Mouse (Mus musculus) cerebellum, postnatal 25 days (tissue): Measurements from ENCODE around the gene Parp16.
A peak's percentile ranks its signal among the peaks of the same experiment; 100 is the strongest.
"Not testable (repeated sequence)": the region's sequence is repeated elsewhere in the genome, so short reads cannot be mapped to it uniquely, and the experiment has no call there.

Source experiments
- DNase-seq, 2 experiments: peaks; one replicate each; pipeline ENCODE4 v3.0.0; 2021; ENCODE audit warnings: mixed read lengths in 2 of 2

Parp16 gene

DNA sequence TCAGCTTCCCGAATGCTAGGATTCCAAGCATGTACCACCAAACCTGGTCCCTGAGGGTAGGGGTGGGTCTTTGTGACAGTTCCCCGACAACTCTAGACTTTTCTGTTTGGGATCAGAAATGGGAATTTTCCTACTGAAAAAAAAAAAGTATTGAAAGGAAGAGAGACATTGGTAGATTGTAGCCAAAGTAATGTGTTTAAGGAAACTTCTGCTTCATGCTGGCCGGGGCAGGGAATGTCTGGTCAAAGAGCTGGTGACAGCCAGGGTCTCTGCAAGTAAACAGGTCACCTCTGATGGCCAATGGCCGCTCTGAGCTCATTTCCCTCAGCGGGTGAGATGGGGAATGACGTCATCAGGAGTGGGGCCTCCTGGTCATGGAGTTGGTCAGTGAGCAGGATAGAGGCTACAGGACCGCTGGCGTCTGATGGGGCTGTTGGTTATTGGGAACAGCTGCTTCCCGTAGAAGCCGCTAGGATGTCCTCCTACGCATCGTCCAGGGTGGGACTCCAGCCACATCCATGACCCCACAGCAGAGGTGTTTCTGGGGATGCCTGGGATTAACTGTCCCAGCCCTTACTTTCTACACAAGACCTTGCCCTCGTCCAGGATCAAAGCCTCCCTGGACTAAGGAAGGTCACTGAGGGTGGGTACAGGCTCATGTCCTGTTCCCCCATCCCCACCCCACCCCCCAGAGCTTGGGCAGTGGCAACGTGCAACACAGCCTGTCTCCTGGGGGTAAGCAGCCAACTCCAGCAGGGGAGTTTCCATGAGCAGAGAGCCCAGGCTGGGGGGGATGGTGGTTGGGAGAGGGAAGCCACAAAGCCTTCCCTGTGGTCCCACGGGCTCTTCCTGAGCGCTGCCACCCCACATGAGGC is 52.6 kb downstream of the Parp16 start:
- DNase-seq, result no peak

DNA sequence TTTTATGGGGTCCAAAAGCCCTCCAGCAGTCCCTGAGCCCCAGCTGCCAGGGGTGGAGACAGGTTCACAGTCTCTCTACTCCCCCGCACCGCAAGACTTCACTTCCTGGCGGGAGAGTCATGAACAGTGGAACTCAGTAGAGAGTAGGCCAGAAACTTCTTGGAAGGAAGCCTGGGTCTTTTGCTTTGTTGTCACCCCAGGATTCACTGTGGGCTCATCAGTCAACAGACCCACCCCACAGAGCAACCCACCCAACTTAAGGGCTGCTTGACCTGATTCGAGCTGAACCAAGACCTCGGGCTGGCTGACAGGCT is 53.2 kb downstream of the Parp16 start:
- DNase-seq, result no peak

- DNase-seq, result no peak
Observed at GRCm38 (mm10) chr9:65252026-65252425, 56.9 kb downstream of the Parp16 start.

DNA sequence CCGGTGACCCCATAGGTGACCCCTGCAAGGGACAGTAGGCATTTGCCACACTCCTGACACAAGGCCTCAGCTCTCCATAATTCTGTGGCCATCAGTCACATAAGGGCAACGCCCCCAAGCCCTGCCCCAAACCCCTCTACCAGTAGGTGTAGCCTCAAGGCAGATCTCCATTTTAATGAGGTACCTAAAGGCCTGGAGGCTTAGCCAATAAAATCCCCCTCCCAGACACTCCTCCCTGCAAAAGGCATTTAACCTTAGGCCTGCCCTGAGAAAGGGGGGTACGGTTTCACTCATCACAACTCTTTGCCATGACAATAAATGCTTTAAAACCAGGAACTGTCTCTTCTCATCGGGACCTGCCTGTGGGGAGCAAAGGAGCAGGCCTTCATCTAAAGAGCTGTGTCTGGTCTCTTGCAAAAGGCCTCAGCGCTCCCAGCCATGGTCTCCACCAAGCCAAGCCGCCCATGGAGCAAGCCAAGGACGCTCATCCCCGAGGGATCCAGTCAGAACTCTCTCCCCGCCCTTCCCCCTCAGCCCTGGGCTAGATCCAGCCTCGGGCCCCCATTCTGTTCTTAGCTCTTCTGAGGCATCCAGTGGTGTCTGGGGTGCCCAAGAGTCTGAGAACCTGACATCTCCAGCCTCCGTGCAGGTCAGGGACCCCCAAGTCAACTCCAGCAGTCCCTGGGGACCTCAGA is 60.9 kb downstream of the Parp16 start:
- DNase-seq, result no peak

GRCm38 (mm10) chr9:65257218-65257910 is 62.2 kb downstream of the Parp16 start:
- no peak for DNase-seq

GRCm38 (mm10) chr9:65259366-65259765 is 64.2 kb downstream of the Parp16 start:
- DNase-seq, result no peak

DNA sequence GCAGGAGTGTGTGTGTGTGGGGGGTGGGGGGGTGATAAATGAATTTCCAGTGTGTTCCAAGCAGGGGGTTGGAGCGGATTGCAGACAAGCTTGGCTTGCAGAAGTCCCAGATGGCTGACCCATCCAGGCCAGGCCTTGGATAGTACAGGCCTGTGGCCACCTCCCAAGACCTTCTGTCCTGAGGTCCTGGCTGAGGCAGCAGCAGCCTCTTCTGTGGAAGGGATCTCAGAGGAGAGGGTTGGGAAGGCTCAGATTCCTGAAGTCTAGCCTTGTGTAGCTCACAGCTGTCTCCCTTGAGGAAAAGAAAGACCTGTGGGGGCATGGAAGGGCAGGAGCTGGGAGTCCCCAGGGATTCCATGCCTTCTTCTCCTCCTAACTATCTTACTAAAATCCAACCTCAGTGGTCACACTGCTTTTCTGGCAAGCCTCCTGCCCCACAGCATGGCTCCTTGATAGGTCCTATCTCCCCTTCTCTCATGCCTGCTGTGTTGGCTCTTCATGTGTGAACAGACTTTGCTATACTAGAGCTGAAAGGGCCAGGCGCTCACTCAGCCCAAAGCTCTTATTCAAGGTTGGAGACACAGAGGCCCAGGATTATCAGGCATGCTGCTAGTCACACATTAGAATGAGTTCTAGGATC is 66.6 kb downstream of the Parp16 start:
- peak; percentile 68 to 76 for DNase-seq

GRCm38 (mm10) chr9:65262641-65263120 is 67.5 kb downstream of the Parp16 start:
- no peak for DNase-seq

DNA sequence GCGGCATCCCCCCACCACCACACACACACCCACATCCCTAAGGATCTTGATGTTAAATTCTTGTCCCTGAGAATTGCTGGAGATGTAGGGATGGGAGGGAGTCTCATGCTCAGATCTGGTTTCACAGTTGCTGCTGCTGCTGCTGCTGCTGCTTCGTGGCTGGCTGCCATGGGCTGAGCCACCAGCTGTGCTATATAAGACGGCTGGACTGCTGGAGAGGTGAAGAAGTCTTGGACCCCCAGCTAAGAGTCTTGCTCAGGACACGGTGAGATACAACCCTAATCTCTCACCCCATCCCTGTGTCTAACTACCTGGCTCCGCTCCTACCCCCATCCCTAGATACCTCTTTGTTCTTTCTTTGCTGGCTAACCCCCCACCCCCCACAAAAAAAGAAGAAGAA is 69.8 kb downstream of the Parp16 start, which contains the start of gene Cilp:
Cilp (plus strand) TSS at position 222 of the 400 bp plus-strand sequence.
- DNase-seq, result no peak

- DNase-seq, result peak in 1 of 2 experiments; percentile 36
Observed at GRCm38 (mm10) chr9:65267742-65268515, 72.8 kb downstream of the Parp16 start.

- DNase-seq, result peak in 1 of 2 experiments; percentile 20
Observed at GRCm38 (mm10) chr9:65273048-65273809, 78.1 kb downstream of the Parp16 start.

DNA sequence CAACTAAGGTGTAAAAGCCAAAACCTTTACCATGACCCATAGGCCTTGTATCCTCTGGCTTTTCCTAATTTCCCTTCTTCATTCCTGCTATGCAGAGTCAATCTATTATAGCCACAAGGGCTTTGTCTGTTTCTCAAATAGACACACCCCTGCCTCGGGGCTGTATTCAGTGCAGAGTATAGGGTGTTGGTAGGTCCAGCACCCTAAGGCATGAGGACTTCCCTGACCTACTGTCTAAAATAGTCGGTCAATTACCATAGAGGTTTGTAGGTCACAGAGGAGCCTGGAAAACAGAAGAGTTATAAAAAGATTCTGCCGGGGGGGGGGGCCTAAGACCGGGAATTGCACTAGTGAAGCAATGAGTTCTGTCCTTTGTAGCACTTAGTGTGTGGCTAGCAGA is 78.7 kb downstream of the Parp16 start:
- DNase-seq, result no peak

- not testable (repeated sequence) for DNase-seq
Observed at GRCm38 (mm10) chr9:65274851-65275250, 79.7 kb downstream of the Parp16 start.

DNA sequence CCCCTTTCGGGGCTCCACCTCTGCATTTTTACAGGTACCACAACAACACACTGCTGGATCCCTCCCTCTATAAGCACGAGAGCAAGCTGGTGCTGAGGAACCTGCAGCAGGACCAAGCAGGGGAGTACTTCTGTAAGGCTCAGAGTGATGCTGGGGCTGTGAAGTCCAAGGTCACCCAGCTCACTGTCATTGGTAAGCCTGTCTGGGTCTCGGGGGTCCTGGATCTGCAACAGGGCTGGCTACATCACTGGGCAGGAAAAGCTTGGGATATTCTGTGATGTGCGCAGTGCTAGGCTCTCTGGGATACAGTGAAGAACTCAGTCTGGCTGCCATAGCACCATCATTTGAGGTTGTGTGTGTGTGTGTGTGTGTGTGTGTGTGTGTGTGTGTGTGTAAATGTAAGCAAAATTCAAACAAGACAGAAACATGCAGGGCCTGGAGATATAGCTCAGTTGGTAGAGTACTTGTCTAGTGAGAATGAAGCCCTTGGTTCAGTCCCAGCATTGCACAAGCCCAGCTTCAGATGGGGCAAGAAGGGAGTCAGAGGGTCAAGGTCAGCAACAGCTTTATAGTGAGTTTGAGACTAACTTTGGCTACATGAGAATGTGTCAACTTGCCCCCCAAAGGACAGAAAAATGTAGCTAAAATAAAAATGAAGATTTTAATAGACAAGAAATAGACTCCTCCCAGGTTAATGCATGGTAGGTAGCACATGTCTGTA is 80.8 kb downstream of the Parp16 start:
- no peak for DNase-seq

- peak; percentile 50 to 51 for DNase-seq
Observed at GRCm38 (mm10) chr9:65281536-65282151, 86.5 kb downstream of the Parp16 start.

GRCm38 (mm10) chr9:65283301-65283700 is 88.1 kb downstream of the Parp16 start:
- peak in 1 of 2 experiments; percentile 42 for DNase-seq

DNA sequence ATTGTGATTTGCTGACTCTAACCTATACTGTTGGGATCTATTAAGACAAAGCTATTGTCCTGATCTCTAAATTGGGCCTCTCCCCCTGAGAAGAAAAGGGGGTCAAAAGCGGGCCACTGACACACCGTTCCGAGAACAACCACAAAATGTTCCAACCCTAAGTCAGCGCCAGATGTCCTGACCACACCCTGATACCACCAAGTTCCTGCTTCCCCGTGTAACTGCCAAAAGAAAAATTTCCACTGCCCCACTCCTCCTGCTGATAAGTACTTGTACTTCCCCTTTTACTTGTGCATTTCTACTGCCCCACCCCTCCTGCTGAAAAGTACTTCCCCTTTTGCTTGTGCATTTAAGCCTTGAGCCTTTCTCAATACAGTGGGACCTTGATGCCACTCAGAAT is 93.1 kb downstream of the Parp16 start:
- not testable (repeated sequence) for DNase-seq
